Mouse (Mus musculus) spleen, embryonic (tissue): ENCODE data around the gene Pbld2.
"Not testable (repeated sequence)": the region's sequence is repeated elsewhere in the genome, so short reads cannot be mapped to it uniquely, and the experiment has no call there.

Experiments used
- CTCF ChIA-PET: fragments of 350-600 bp; sonication (Branson Sonifier 250); formaldehyde crosslinking; loops from one replicate; lab custom pipeline; 2022; lab: Charles Lee

Pbld2 gene

DNA sequence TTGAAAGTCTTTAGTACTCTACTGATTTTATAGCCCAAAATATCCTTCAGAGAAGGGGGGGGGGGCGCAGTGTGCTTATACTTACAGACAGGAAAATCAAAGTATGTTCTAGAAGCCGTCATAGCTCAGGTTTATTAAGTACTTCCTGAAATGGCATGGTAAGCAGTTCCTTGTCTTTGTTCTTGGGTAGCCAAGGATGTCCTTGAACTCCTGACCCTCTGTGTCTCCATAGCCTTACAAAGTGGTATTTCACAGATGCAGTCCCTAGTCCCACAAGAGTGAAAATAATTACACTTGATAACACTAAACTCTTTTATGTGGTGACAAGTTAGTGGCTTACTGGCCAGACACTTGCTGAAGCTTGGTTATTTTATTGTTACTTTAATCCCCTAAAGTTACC, 901 bp downstream of the Pbld2 start:
- CTCF ChIA-PET, result interaction anchor here (0.6 to 0.9 kb wide), 2 partner anchors 35 to 40 kb away, joined by 3 read pairs; partner anchors contain the start of gene Pbld1

DNA sequence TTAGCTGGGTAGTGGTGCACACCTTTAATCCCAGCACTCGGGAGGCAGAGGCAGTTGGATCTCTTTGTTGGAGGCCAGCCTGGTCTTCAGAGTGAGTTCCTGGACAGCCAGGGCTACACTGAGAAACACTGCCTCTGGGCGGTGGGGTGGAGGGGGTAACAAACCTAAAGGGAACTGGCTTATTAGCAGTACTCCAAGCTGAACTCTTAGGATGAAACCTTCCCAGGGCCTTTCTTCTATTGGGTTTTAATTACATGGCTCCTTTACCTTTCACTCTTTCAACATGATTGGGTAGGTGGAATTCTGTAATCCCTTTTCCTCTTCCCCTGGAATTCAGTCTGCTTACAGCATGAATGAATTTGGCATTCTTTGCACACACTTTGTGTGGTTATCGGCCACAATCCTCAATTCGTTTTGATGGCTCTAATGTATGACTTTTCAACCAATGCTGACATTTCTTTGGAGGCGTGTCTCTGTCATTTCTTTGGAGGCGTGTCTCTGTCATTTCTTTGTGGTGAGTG, 1.4 kb downstream of the Pbld2 start:
- CTCF ChIA-PET, result interaction anchor here (0.6 to 0.9 kb wide), 2 partner anchors 34 to 40 kb away, joined by 3 read pairs; partner anchors contain the start of gene Pbld1

DNA sequence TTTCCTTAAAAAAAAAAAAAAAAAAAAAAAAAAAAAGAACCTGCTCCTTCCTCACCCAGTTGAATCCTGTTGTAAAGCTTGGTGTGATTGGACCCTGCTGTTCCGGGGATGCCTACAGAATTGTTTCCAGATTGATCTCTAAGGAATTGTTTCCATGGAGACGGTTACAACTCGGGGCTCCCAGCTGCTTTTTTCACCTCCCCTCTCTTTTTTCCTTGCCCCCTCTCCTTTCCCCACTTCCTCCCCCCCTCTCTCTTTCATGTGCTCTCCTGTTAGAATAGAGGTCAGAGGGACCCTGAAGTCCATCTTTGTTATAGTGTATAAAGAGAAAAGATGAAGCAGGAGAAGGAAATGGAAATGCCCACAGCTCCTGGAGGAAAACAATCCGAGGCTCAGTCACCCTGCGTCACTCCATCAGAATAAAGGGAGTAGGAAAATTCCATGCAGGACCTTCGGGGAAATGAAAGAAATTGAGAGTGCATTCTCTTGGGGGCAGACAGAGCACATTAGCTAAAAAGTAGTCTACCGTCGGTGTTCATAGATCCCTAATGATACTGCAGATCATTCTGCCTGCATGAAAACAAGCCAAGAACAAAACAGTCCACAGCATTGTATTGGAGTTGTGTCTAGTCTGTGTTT, 2.2 kb downstream of the Pbld2 start:
- CTCF ChIA-PET, result interaction anchor here (0.6 to 0.9 kb wide), 2 partner anchors 34 to 55 kb away, joined by 3 to 6 read pairs; partner anchors contain the start of gene Pbld1

DNA sequence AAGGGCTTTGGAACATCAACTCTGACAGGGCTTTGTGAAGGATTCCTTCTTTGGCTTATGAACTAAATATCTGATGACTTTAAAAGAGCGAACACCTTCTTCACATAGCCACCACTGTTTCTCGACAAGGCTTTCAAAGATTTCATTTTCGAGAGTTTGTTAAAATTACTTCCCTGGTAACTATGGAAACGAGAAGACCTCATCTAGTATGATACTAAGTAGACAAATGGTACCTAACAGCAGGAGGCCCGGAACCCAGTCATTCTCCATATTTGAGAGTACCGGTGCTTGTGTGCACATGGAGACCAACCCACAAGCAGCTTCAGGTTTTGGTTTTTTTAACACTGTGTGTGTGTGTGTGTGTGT, 2.7 kb downstream of the Pbld2 start:
- CTCF ChIA-PET, result interaction anchor here (0.6 kb wide), 2 partner anchors 55 to 218 kb away, joined by 4 to 6 read pairs; no protein-coding TSS in a partner anchor

DNA sequence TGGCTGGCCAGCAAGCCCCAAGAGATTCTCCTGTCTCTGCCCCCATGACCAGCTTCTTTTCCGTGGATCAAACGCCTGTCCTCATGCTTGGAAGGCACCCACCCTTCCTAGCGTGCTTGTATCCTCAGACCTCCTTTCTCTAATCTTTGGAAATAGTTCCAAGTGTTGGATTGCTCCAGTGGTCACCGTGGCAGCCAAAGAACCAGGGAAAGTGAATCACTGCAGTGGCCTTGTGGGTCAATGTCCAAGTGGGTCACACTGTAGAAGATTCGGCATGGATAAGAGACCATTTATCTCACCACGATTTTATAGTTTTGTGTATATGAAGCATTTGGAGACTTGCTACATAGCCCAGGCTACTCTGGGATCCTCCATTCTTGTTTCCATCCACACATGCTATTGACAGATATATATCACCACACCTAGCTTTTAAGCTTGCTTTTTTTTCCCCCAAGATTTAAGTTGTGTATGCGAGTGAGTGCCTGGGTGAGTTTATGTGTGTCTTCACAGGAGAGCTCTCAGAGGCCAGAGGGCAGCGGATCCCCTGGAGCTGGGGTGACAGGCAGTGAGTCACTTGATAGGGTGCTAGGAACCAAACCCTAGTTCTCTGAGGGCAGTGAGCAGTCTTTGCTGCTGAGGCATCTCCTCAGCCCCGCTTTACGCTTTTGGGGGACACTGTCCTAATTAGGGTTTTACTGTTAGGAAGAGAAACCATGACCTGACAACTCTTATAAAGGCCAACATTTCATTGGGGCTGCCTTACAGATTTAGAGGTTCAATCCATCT, 3.5 kb downstream of the Pbld2 start:
- CTCF ChIA-PET, result interaction anchor here (0.6 kb wide), 2 partner anchors 78 to 217 kb away, joined by 3 to 4 read pairs; no protein-coding TSS in a partner anchor

DNA sequence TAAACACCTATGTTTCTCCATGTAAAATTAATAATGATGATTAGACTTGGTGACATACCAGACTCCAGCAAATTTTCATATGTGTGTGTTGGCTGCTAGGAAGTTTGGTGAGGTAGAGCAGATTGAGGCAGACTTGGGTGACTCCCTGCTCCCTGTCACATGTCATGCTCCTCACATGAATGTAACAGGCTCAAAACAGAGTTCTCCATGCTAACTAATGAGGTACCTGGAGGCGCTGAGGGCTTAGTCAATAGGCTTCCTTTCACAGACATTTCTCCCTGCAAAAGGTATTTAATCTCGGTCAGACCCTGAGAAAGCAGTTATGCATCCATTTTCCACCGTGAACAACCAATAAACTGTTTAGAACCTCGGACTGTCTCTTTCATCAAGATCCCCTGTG, 4.3 kb downstream of the Pbld2 start:
- CTCF ChIA-PET, result no interaction called here

DNA sequence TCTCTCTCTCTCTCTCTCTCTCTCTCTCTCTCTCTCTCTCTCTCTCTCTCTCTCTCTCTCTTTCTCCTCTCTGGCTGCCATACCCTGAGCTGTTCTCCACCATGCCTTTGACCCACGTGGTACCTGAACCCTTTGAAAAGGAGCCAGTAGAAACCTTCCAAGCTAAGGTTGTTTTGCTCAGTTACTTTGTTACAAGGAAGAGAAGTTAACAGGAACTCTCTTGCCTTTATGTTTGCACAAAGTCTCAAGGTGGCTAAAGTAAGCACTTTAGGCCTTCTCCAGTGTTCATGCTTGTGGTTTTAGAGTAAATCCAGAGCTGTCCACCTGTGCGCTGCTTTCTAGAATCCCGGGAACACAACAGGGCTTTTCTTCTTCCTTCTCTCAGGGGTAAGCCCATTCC, 8.2 kb downstream of the Pbld2 start:
- CTCF ChIA-PET, result no interaction called here

DNA sequence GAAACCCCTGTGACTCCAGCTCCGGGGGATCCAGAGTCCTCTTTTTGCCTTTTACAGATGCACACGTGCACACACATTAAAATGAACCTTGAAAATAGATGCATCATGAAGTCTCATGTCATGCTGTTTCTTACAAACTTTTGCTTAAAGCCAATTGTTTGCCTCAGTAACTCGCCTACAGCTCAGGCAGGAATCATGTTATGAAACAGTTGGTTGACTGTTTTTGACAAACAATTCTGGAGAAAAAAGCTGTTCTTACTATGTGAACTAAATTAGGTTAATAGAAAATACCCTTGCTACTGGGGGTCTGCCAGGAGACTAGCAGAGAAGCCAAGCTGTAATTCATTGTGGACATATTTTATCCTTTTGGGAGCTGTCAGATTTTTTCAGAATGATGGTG, 8.8 kb downstream of the Pbld2 start:
- CTCF ChIA-PET, result no interaction called here

DNA sequence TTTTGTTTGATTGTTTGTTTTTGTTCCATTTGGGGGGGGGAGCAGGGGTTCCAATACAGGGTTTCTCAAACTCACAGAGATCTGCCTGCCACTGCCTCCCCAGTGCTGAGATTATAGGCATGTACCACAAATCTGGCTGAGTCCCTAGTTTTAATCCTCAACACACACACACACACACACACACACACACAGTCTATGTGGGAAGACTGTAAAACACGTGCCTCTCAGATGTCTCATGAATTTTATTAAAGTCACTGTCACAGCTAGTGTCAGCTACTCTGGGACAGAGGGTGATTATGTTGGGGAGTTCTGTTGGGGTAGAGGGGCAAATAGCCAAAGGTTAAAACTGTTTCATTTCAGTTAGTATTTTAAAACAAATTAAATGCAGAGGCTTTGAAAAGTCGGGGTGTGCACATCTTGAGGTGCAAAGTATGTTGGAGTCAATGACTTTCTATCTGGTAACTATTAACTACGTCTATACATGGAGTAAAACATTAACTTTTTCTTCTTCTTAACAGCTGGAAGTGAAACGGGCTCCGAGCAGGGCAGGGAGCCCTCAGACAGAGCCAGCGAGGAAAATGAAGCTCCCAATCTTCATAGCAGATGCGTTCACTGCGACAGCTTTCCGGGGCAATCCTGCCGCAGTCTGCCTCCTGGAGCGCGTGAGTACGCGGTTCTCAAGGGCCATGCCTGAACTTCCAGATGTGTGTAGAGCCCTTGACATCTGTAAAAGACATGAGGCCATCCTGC, 14.6 kb downstream of the Pbld2 start:
- CTCF ChIA-PET, result no interaction called here

DNA sequence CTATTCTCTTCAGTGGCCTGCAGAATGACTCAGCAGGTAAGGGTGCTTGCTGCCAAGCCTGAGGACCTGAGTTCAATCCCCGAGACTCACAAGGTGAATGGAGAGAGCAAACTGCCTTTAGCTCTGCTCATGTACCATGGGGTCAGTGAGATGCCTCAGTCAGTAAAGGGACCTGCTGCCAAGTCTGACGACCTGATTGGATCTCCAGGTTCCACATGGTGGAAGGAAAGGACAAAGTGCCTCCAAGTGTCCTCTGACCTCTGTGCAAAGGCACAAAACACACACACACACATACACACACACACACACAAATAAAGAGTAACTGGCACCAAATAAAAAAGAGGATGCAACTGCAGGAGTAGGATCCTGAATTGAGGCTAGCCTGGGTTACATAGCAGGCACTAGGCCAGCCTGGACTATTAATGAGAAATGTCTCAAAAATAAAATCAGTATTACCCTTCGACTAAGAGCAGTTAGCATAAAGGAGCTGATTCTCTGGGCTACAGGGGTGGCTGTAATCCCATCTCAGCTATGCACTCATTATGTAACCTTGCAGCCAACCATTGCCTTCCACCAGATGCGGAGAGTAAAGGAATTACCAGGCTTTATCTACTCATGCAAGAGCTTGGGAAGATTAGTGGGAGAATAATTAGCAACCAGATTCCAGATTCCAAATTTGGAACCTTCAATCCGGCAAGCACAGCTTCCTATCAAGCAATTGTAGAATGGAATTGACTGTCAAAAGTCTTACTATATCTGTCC, 15.9 kb downstream of the Pbld2 start:
- CTCF ChIA-PET, result no interaction called here

DNA sequence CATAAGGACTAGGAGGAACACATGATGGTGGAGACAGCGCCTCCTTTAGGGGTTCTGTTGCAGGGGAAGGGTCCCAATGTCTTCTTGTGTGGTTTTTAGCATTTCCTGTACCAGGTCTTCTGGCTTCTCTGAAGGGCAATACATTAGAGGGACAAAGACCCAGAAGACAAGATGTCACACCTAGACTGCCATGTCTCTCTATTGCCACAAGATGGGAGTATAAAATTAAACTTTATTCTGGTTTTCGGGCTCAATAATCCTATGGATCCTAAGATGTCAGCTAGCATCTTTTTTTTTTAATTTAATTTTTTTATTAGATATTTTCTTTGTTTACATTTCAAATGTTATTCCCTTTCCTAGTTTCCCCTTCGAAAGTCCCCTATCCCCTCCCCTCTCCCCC, 19.0 kb downstream of the Pbld2 start:
- CTCF ChIA-PET, result interaction anchor here (0.6 kb wide), 1 partner anchor 219 kb away, joined by 3 read pairs; no protein-coding TSS in a partner anchor

DNA sequence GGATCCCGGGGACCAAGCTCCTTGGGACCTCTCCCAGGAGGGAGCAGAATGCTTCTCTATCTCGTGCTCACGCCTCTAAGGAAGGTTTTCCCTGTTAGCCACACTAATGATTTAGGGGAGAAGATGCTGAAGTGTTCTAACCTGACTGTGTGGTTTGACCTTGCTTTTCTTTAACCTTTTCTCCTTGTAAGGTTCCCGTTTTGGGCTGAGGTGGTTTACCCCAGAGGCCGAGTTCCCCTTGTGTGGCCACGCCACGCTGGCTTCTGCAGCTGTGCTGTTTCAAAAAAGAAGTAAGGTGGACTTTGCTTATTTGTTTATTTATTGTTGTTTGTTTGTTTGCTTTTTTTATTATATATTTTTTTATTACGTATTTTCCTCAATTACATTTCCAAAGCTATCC, 23.6 kb downstream of the Pbld2 start:
- CTCF ChIA-PET, result no interaction called here

DNA sequence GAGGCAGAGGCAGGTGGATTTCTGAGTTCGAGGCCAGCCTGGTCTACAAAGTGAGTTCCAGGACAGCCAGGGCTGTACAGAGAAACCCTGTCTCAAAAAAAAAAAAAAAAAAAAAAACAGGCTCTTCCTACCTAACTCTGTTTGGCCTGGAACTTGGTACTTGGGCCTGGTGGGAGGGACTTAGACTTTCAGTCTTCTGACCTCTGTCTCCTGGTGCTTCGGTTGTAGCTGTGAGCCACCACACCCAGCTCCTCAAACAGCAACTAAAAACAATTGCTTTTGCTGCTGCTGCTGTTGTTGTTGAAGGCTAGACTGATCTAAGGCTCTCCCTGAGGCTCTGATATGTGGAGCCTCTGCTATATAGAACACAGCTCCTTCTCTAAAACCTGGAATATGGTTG, 25.0 kb downstream of the Pbld2 start:
- CTCF ChIA-PET, result interaction anchor here (0.7 kb wide), 1 partner anchor 746 kb away, joined by 24 read pairs; no protein-coding TSS in a partner anchor

DNA sequence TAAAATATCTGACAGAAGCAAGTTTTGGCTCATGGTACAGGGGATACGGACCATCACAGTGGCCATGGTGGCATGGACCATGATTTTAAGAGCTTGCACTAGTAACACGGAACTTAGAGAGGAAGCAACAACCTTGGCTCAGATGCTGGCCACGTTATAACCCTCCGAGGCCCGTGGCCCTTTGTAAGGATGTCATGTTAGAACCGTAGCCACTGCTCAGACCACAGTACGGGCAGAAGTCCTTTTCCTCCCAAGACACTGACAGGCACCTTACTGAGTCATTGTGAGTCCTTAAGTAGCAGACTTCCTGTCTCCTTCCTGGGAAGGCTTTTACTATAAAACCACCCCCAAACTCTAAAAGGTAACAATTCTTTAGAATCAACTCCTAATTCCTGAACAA, 27.2 kb downstream of the Pbld2 start:
- CTCF ChIA-PET, result no interaction called here

DNA sequence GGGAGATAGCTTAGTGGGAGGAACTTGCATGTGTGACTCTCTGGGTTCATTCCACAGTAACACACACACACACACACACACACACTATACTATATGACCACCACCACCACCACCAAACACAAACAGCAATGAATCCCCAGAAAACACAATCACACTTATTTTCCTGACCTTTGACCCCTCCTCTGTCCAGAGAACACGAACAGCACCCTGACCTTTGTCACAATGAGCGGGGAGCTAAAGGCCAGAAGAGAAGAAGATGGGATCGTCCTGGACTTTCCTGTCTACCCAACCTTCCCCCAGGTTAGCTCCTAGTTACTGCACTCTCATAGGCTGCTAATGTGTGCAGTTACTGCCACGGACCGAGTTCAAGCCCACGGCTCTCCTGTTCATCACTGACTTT, 27.9 kb downstream of the Pbld2 start:
- CTCF ChIA-PET, result no interaction called here

DNA sequence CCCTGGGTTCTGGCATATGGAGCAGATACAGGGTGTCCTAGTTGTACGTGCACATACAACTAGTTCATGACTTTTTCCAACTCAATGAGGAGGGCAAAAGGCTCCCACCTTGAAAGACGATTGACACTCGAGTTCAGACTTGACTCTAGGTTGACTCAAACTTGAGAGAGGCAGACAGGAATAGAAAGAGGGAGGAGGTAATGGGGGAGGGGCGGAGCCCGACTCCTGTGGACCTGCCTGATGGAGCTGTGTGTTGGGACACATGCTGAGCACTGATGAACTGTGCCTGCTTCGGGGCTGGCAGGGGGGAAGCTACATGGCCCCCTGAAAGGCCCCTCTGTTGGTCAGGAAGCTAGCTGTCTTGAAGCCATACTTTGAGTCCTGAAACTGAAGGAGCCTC, 28.9 kb downstream of the Pbld2 start:
- CTCF ChIA-PET, result no interaction called here

DNA sequence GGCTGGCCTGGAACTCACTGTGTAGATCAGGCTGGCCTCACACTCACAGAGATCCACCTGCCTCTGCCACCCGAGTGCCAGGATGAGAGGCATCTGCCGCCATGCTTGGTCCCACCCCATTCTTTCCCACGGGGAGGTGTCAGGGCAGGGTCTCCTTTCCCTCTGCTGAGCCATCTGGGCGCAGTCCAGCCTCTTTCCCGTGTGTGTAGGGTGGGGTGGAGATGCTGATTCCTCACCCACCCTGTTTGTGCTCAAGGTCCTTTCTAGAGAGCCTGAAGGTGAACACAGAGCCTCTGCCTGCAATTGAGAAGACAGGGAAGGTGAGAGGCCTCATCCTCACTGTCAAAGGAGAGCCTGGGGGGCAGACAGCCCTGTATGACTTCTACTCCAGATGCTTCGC, 30.0 kb downstream of the Pbld2 start:
- CTCF ChIA-PET, result not testable (repeated sequence)

DNA sequence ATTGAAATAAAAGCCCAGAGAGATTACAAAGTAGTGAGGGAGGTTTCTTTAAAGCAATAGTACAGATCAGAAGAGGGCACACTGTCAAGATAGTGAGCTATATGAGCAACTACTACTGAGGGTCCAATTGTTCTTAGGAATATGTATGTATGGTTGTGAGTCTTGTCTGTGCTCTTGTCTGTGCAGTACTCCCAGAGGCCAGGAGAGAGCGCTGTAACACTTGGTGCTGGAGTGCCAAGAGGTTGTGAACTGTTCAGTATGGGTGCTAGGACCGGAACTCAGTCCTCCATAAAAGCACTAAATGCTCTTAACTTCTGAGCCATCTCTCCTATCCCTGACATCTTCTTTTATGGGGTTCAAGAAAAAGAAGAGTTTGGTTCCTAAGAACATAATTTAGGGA, 30.5 kb downstream of the Pbld2 start:
- CTCF ChIA-PET, result no interaction called here

DNA sequence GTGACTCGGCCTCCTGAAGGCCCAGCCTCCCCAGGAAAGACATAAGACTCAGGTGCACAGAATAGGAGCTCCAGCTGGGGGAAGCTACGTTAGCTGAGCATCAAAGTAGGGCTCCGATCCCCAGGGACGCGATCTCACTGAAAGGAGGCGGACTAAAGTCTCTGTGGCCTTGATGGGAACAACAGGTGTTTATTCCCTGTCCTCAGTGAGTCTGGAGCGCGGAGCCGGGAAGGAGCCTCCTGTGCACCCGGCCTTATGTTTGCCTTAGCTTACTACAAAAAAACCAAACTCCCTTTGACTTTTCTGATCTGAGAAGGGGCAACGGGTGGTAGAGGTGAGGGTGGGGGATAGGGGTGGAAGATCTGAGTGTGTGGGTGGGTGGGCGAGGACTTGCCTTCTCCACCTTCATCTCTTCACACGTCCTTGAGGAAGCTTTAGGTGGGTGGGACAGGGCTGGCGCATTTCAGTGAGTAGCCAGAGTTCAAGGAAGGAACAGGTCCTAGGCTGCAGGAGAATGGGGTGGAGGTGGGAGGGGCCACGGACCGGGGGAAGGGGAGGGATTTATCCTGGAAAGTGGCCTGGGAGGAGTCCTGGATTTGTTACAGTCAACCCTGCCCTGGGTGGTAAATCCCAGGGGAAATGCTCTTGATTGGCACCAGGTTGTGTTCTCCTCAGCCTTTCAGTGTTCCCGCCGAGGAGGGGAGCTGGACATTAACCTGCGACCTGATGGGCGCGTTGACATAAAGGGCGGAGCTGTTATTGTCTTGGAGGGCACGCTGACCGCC, 33.0 kb downstream of the Pbld2 start:
- CTCF ChIA-PET, result no interaction called here

DNA sequence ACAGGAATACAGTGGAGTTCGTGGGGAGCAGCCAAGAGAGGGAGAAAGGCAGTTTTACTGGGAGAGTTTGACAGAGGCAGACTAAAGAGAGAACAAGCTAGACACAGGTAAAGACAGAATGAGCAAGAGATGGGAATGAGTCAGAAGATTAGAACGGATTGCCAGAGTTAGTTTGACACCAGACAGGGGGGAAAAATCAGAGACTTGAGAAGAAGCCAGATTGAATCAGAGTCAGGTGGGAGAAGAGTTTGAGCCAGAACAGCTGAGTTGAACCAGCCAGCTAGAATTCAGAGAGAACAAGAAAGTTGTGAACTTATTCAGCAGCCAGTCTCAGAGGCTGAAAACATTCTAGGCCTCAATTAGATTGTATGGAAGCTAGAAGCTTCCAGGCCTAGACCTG, 35.7 kb downstream of the Pbld2 start, which contains the start of gene Pbld1:
Gene Pbld1, plus strand, starts transcription at position 301 of the 400 bp plus-strand sequence.
- CTCF ChIA-PET, result interaction anchor here (0.8 kb wide), 1 partner anchor 34 kb away, joined by 3 read pairs; no protein-coding TSS in a partner anchor
